Mouse (Mus musculus): Measurements from ENCODE around the gene Spp2. TPM values are rescaled to one million over a fixed set of nuclear protein-coding genes. Genes with fewer than 3 reads are reported as not detected.

Gene Spp2
- polyA plus RNA-seq, 1 experiment from 2014 or later, result 3.2 TPM

- 85% methylated on average over 2 of the region's 2 CpGs for WGBS
- Histone ChIP-seq H3K9ac (no peak overlapping the region), H3K27ac (ENCODE audit: poor library complexity, severe bottlenecking) (no peak overlapping the region), H3K36me3 (no peaks in the 10 kb centered on the region), H3K27me3 (replicated peaks) (no peaks in the 10 kb centered on the region), H3K4me3 (no peak overlapping the region), H3K4me1 (replicated peaks) (peaks cover 9% of the 10 kb centered on the region), H3K4me2 (no peak overlapping the region), H3K9me3 (replicated peaks) (no peaks in the 10 kb centered on the region)
- ATAC-seq (ENCODE audit: insufficient number of reproducible peaks, low FRiP score), result no peak
These were observed 61.6 kb downstream of the Spp2 start for GRCm38 (mm10) chr1:88468335-88468734.

DNA sequence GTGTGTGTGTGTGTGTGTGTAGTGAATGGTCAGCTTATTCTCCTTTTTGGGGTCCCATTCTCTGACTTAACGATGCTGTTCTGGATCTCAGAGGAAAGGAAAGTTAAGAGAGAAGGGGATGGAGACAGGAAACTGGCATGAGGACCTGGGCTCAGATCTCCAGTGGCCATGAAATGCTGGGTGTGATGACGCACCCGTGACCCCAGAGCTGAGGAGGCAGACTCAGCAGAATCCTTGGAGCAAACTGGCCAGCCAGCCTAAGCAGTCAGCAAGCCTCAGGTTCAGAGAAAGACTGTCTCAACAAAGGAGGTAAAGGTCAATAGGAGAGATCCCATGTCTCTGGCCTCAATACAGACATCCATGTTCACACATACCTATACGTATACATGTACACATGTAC is 63.0 kb downstream of the Spp2 start:
- H3K27me3 ChIP-seq (replicated peaks), result no peaks in the 10 kb centered on the region
- no peak overlapping the region for H3K4me2 ChIP-seq
- H3K4me1 ChIP-seq (replicated peaks), result peaks cover 5% of the 10 kb centered on the region
- H3K27ac ChIP-seq (ENCODE audit: poor library complexity, severe bottlenecking), result no peak overlapping the region
- H3K36me3 ChIP-seq, result no peaks in the 10 kb centered on the region
- H3K4me3 ChIP-seq, result no peak overlapping the region
- 88% methylated on average over 4 of the region's 4 CpGs for WGBS
- no peak for ATAC-seq (ENCODE audit: insufficient number of reproducible peaks, low FRiP score)
- no peaks in the 10 kb centered on the region for H3K9me3 ChIP-seq (replicated peaks)
- H3K9ac ChIP-seq, result no peak overlapping the region

DNA sequence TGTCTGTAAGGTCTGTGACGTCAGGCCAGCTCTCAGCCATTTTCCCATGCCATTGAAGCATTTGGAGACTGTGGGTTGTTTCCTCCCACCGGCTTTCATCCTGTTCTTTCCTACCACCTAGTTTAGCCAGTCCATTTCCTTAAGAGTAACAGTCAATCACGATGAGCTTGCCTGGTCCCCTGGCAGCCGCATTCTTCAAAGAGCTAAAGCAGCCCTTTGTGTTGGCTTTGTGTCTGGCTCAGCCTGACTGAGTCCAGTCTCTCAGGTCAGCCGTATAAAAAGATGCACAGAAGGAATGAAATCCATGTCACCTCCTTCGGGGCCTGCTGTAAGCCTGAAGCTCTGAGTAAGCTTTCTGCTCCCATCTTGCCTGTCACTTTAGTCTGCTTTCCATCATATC is 65.5 kb downstream of the Spp2 start:
- Histone ChIP-seq H3K9me3 (replicated peaks) (no peaks in the 10 kb centered on the region), H3K4me2 (no peak overlapping the region), H3K9ac (no peak overlapping the region), H3K27ac (ENCODE audit: poor library complexity, severe bottlenecking) (no peak overlapping the region), H3K36me3 (no peaks in the 10 kb centered on the region), H3K4me1 (replicated peaks) (peaks cover 14% of the 10 kb centered on the region), H3K27me3 (replicated peaks) (no peaks in the 10 kb centered on the region), H3K4me3 (no peak overlapping the region)
- no peak for ATAC-seq (ENCODE audit: insufficient number of reproducible peaks, low FRiP score)
- 47% methylated on average over 6 of the region's 6 CpGs for WGBS

DNA sequence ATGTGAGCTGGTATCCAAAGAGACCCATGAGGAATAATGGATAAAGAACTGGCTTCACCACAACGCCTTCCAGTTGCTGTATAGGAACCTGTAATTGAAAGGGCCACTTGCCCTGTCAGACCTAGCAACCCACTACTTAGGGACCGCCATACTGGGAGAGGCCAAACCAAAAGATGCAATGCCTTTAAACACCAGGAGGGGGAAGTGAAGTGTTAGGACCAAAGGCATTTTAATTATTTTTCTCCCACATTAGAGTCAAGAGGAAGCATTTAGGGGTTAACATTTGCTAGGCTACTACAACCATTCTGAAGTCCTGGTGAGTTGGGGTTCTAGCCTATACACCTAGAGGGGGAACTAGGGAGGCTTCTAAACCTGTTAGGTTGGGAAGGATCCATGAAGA is 67.1 kb downstream of the Spp2 start:
- H3K9ac ChIP-seq, result no peak overlapping the region
- H3K9me3 ChIP-seq (replicated peaks), result no peaks in the 10 kb centered on the region
- no peak for ATAC-seq (ENCODE audit: insufficient number of reproducible peaks, low FRiP score)
- H3K4me3 ChIP-seq, result no peak overlapping the region
- WGBS, result 61% methylated on average over 2 of the region's 2 CpGs
- no peak overlapping the region for H3K4me2 ChIP-seq
- H3K27me3 ChIP-seq (replicated peaks), result no peaks in the 10 kb centered on the region
- peaks cover 14% of the 10 kb centered on the region for H3K4me1 ChIP-seq (replicated peaks)
- no peaks in the 10 kb centered on the region for H3K36me3 ChIP-seq
- H3K27ac ChIP-seq (ENCODE audit: poor library complexity, severe bottlenecking), result no peak overlapping the region

DNA sequence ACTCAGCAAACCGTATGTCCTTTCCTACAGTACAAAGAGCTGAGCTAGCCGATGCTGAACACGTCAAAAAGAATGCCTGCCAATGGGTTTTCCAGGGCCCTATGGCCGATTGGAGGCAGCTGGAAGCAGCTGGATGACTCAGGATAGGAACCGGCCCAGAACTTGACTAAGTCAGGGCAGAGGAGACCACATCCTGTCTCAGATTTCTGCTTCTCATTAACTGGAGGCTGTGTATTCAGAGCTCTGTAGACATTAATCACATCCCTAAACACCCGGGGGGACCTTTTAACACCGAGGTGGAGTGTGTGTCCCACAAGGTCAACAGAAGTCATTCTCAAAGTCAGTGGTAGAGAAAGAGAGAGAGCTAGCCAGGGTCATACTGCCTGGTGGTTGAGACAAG is 67.8 kb downstream of the Spp2 start:
- no peak overlapping the region for H3K4me3 ChIP-seq
- peaks cover 14% of the 10 kb centered on the region for H3K4me1 ChIP-seq (replicated peaks)
- WGBS, result 42% methylated on average over 7 of the region's 7 CpGs
- no peaks in the 10 kb centered on the region for H3K27me3 ChIP-seq (replicated peaks)
- H3K4me2 ChIP-seq, result no peak overlapping the region
- no peaks in the 10 kb centered on the region for H3K9me3 ChIP-seq (replicated peaks)
- H3K27ac ChIP-seq (ENCODE audit: poor library complexity, severe bottlenecking), result no peak overlapping the region
- no peak overlapping the region for H3K9ac ChIP-seq
- ATAC-seq (ENCODE audit: insufficient number of reproducible peaks, low FRiP score), result no peak
- H3K36me3 ChIP-seq, result no peaks in the 10 kb centered on the region

- Histone ChIP-seq H3K36me3 (no peaks in the 10 kb centered on the region), H3K9me3 (replicated peaks) (no peaks in the 10 kb centered on the region), H3K4me2 (no peak overlapping the region), H3K4me1 (replicated peaks) (peaks cover 14% of the 10 kb centered on the region), H3K27ac (ENCODE audit: poor library complexity, severe bottlenecking) (no peak overlapping the region), H3K4me3 (no peak overlapping the region), H3K27me3 (replicated peaks) (no peaks in the 10 kb centered on the region), H3K9ac (no peak overlapping the region)
- no peak for ATAC-seq (ENCODE audit: insufficient number of reproducible peaks, low FRiP score)
- 53% methylated on average over 8 of the region's 8 CpGs for WGBS
These were observed 68.8 kb downstream of the Spp2 start for GRCm38 (mm10) chr1:88475502-88475953.

Other genes with a start within 250 kb of the Spp2 start
- not detected in 2 replicates for gene Ugt1a5, start 240.9 kb upstream of the Spp2 start, polyA plus RNA-seq (2016; fragmentation: Nextera tagmentation; extraction: Ambion mirVana)
- gene Ugt1a2, start 206.4 kb upstream of the Spp2 start, polyA plus RNA-seq (2016; fragmentation: Nextera tagmentation; extraction: Ambion mirVana), result not detected in 2 replicates
- 7.6 and 8.4 TPM in 2 replicates for gene Dnajb3, start 201.2 kb upstream of the Spp2 start, polyA plus RNA-seq (2016; fragmentation: Nextera tagmentation; extraction: Ambion mirVana)
- gene Ugt1a1, start 195.0 kb upstream of the Spp2 start, polyA plus RNA-seq (2016; fragmentation: Nextera tagmentation; extraction: Ambion mirVana), result 0.22 TPM in 1 of 2 replicates, not detected in the other
- gene Mroh2a, start 180.0 kb upstream of the Spp2 start, polyA plus RNA-seq (2016; fragmentation: Nextera tagmentation; extraction: Ambion mirVana), result 0.56 and 0.83 TPM in 2 replicates
- 141 TPM in 2 replicates for gene Hjurp, start 129.3 kb upstream of the Spp2 start, polyA plus RNA-seq (2016; fragmentation: Nextera tagmentation; extraction: Ambion mirVana)
- 0.05 TPM in 1 of 2 replicates, not detected in the other for gene Trpm8, start 129.3 kb upstream of the Spp2 start, polyA plus RNA-seq (2016; fragmentation: Nextera tagmentation; extraction: Ambion mirVana)
- 0.09 and 0.11 TPM in 2 replicates for gene Glrp1, start 103.1 kb downstream of the Spp2 start, polyA plus RNA-seq (2016; fragmentation: Nextera tagmentation; extraction: Ambion mirVana)

All from heart, embryonic 12.5 days (tissue).